Mouse (Mus musculus) midbrain, embryonic 10.5 days (tissue): ENCODE results near the gene Gphn. TPM values are rescaled to one million over a fixed set of nuclear protein-coding genes. Genes with fewer than 3 reads are reported as not detected.
"Not testable (repeated sequence)": the region's sequence is repeated elsewhere in the genome, so short reads cannot be mapped to it uniquely, and the experiment has no call there.

ENCODE experiments used
- DNase-seq: peaks from one replicate; pipeline ENCODE4 v3.0.0-alpha.2; 2017; ENCODE audit warnings: low spot score
- H3K27ac ChIP-seq: fragments of 300-500 bp; sonication (generic); replicated peaks from 2 replicates; pipeline ENCODE4 v1.5.1; 2016; ENCODE audit warnings: mild to moderate bottlenecking
- H3K27me3 ChIP-seq: fragments of 300-500 bp; sonication (generic); 2 replicates; pipeline ENCODE4 v1.6.1; 2016; ENCODE audit warnings: low read depth, mild to moderate bottlenecking; ENCODE audit not compliant: poor library complexity, severe bottlenecking
- H3K36me3 ChIP-seq: fragments of 300-500 bp; sonication (generic); 2 replicates; pipeline ENCODE4 v1.6.1; 2016; ENCODE audit warnings: mild to moderate bottlenecking, moderate library complexity
- H3K4me1 ChIP-seq: fragments of 300-500 bp; sonication (generic); 2 replicates; pipeline ENCODE4 v1.6.1; 2016
- H3K4me3 ChIP-seq: fragments of 300-500 bp; sonication (generic); 2 replicates; pipeline ENCODE4 v1.5.1; 2016; ENCODE audit warnings: mild to moderate bottlenecking, moderate library complexity
- H3K9me3 ChIP-seq: fragments of 300-500 bp; sonication (generic); replicated peaks from 2 replicates; pipeline ENCODE4 v1.6.1; 2016; ENCODE audit warnings: mild to moderate bottlenecking
- WGBS: fragments of 180-500 bp; shearing (Covaris S2); methylation state at CpG from one replicate; pipeline ENCODE4 v1.1.7; 2016; 5-methylcytosine and 5-hydroxymethylcytosine counted together
- polyA plus RNA-seq: library from polyadenylated mRNA; unstranded; fragments of >200 nt; fragmentation: Nextera tagmentation; extraction: Ambion mirVana; gene quantifications from 2 replicates; pipeline ENCODE4 v1.2.1, GENCODE M21; 2016

Gene Gphn
- polyA plus RNA-seq, 1 experiment from 2014 or later, result 14.3 TPM

DNA sequence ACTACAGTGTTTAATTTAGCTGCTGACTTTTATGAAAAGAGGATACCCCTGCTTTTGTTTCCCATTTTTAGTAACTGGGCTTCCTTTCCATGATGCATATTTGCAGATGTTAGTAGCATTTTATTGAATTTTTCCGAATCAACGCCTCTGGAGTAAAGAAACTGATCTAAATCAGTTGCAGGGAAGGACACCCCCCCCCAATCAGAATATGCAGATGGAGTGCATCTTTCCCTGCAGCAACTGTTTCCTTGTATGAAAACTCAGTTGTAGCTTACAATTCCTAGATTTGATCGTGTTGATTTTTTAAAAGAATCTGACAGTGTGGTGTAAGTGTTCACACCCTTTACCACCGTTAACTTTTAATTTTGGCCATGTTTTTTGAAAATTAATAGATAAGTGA, 2.0 kb downstream of the Gphn start:
- Histone ChIP-seq H3K9me3 (no peaks in the 10 kb centered on the region), H3K4me3 (peak overlapping the region; percentile 90), H3K4me1 (peaks cover 23% of the 10 kb centered on the region)

GRCm38 (mm10) chr12:78232560-78232959, 6.4 kb downstream of the Gphn start:
- H3K4me1 ChIP-seq, result peaks cover 14% of the 10 kb centered on the region
- DNase-seq, result no peak
- no peaks in the 10 kb centered on the region for H3K36me3 ChIP-seq
- no peaks in the 10 kb centered on the region for H3K9me3 ChIP-seq
- H3K27me3 ChIP-seq, result no peaks in the 10 kb centered on the region
- no peak overlapping the region for H3K27ac ChIP-seq
- no peak overlapping the region for H3K4me3 ChIP-seq

More for the DNA sequence above, 2.0 kb downstream of the Gphn start:
- no peak for DNase-seq
- Histone ChIP-seq H3K27ac (no peak overlapping the region), H3K27me3 (no peaks in the 10 kb centered on the region), H3K36me3 (no peaks in the 10 kb centered on the region)
- WGBS, result 44% methylated on average over 4 of the region's 4 CpGs

- Histone ChIP-seq H3K27me3 (no peaks in the 10 kb centered on the region), H3K4me3 (no peak overlapping the region), H3K36me3 (no peaks in the 10 kb centered on the region), H3K9me3 (no peaks in the 10 kb centered on the region), H3K4me1 (no peaks in the 10 kb centered on the region), H3K27ac (no peak overlapping the region)
- no peak for DNase-seq
- 76% methylated on average over 1 of the region's 1 CpGs for WGBS
These were observed 22.2 kb downstream of the Gphn start for GRCm38 (mm10) chr12:78248366-78248765.

DNA sequence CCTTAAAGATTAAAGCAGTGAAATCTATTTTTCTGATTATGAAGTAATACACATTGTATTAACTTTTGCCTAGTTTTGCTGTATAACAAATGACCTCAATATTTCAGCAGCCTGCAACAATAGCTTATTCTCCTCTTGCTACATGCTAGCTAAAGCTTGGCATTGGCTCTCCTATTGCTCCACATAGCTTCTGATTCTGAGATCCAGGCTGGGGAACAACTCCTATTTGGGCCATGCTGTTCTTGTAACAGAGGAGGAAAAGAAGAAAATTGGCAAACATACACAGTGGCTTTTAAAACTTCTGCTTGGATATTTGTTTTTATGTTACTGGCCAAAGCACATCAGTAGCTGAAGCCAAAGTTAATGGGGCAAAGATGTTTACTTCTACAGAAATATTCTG, 23.0 kb downstream of the Gphn start:
- H3K27ac ChIP-seq, result no peak overlapping the region
- DNase-seq, result no peak
- no peaks in the 10 kb centered on the region for H3K4me1 ChIP-seq
- H3K27me3 ChIP-seq, result no peaks in the 10 kb centered on the region
- H3K9me3 ChIP-seq, result no peaks in the 10 kb centered on the region
- H3K4me3 ChIP-seq, result no peak overlapping the region
- no peaks in the 10 kb centered on the region for H3K36me3 ChIP-seq

DNA sequence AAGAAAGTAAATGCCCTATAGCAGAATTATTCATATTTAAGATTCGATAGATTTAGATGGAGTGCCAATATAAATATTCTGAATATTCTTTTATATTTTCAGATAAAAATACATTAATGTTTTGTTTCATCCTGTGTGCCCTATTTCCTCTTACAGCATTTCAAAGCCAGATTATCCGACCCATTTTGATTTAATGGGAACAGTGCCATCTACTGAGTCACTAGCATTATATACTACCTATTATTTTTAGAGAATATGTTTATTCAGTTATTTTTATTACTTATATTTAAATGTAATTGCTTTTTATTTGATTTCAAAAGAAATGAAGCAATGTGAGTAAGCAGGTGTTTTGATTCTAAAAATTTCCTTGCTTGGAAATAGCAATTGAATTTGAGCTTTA, 51.2 kb downstream of the Gphn start:
- no peak overlapping the region for H3K27ac ChIP-seq
- WGBS, result 86% methylated on average over 2 of the region's 2 CpGs
- no peak for DNase-seq
- no peaks in the 10 kb centered on the region for H3K4me1 ChIP-seq
- H3K4me3 ChIP-seq, result no peak overlapping the region
- peaks cover 8% of the 10 kb centered on the region; the same call in 1 of the 2 replicates for H3K9me3 ChIP-seq
- H3K27me3 ChIP-seq, result no peaks in the 10 kb centered on the region
- H3K36me3 ChIP-seq, result no peaks in the 10 kb centered on the region

GRCm38 (mm10) chr12:78290384-78290783, 64.2 kb downstream of the Gphn start:
- 91% methylated on average over 1 of the region's 1 CpGs for WGBS
- no peak overlapping the region for H3K4me3 ChIP-seq
- H3K36me3 ChIP-seq, result no peaks in the 10 kb centered on the region
- no peaks in the 10 kb centered on the region for H3K9me3 ChIP-seq
- H3K4me1 ChIP-seq, result no peaks in the 10 kb centered on the region
- no peaks in the 10 kb centered on the region for H3K27me3 ChIP-seq
- no peak overlapping the region for H3K27ac ChIP-seq
- no peak for DNase-seq

GRCm38 (mm10) chr12:78298824-78299398, 72.7 kb downstream of the Gphn start:
- no peak for DNase-seq
- Histone ChIP-seq H3K4me3 (no peak overlapping the region), H3K27ac (no peak overlapping the region), H3K4me1 (no peaks in the 10 kb centered on the region), H3K9me3 (no peaks in the 10 kb centered on the region), H3K27me3 (no peaks in the 10 kb centered on the region), H3K36me3 (0 out of 2 replicates have a peak, but pooled peaks cover under 1% of the 10 kb centered on the region)
- WGBS, result 93% methylated on average over 1 of the region's 1 CpGs

GRCm38 (mm10) chr12:78315106-78315505, 88.9 kb downstream of the Gphn start:
- Histone ChIP-seq H3K4me3 (no peak overlapping the region), H3K27me3 (no peaks in the 10 kb centered on the region), H3K36me3 (0 out of 2 replicates have a peak, but pooled peaks cover 2% of the 10 kb centered on the region), H3K4me1 (no peaks in the 10 kb centered on the region), H3K27ac (no peak overlapping the region), H3K9me3 (no peaks in the 10 kb centered on the region)
- DNase-seq, result no peak

DNA sequence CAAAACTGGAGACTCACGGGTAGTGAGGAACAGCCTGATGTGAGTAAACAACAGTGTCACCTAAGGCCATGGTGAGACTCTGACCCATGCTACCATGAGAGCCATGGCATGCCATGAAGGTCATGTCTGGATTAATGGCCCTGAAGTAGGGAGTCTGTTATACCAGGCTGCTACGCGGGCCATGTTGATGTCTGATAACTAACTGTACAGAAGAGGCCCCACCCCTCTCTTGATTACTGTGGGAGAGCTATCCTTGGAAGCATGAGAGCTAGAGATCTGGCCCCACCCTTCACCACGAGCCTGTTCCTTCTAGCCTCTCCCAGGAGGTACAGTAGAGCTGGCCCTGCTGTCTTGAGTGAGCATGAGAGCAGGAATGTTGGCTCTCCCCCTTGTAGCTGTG, 101.8 kb downstream of the Gphn start:
- DNase-seq, result no peak
- H3K27me3 ChIP-seq, result no peaks in the 10 kb centered on the region
- no peak overlapping the region for H3K4me3 ChIP-seq
- WGBS, result 90% methylated on average over 4 of the region's 4 CpGs
- H3K9me3 ChIP-seq, result no peaks in the 10 kb centered on the region
- H3K27ac ChIP-seq, result no peak overlapping the region
- no peaks in the 10 kb centered on the region for H3K4me1 ChIP-seq
- H3K36me3 ChIP-seq, result no peaks in the 10 kb centered on the region

- peak; percentile 29 for DNase-seq
- Histone ChIP-seq H3K27me3 (no peaks in the 10 kb centered on the region), H3K4me3 (no peak overlapping the region), H3K27ac (no peak overlapping the region), H3K36me3 (no peaks in the 10 kb centered on the region), H3K9me3 (no peaks in the 10 kb centered on the region), H3K4me1 (no peaks in the 10 kb centered on the region)
- 72% methylated on average over 3 of the region's 3 CpGs for WGBS
These were observed 105.9 kb downstream of the Gphn start for GRCm38 (mm10) chr12:78332107-78332506.

- no peaks in the 10 kb centered on the region for H3K36me3 ChIP-seq
- WGBS, result 89% methylated on average over 2 of the region's 2 CpGs
- H3K4me1 ChIP-seq, result no peaks in the 10 kb centered on the region
- H3K9me3 ChIP-seq, result no peaks in the 10 kb centered on the region
- DNase-seq, result no peak
- no peak overlapping the region for H3K27ac ChIP-seq
- H3K4me3 ChIP-seq, result no peak overlapping the region
- H3K27me3 ChIP-seq, result no peaks in the 10 kb centered on the region
These were observed 130.3 kb downstream of the Gphn start for GRCm38 (mm10) chr12:78356472-78356871.

GRCm38 (mm10) chr12:78389267-78389666, 163.1 kb downstream of the Gphn start:
- Histone ChIP-seq H3K9me3 (no peaks in the 10 kb centered on the region), H3K4me3 (no peak overlapping the region), H3K36me3 (no peaks in the 10 kb centered on the region), H3K27ac (no peak overlapping the region), H3K27me3 (no peaks in the 10 kb centered on the region), H3K4me1 (no peaks in the 10 kb centered on the region)
- no peak for DNase-seq

- Histone ChIP-seq H3K27ac (no peak overlapping the region), H3K4me1 (no peaks in the 10 kb centered on the region), H3K27me3 (no peaks in the 10 kb centered on the region), H3K36me3 (no peaks in the 10 kb centered on the region), H3K9me3 (no peaks in the 10 kb centered on the region), H3K4me3 (no peak overlapping the region)
- no peak for DNase-seq
- WGBS, result 90% methylated on average over 1 of the region's 1 CpGs
These were observed 169.1 kb downstream of the Gphn start for GRCm38 (mm10) chr12:78395297-78395696.

DNA sequence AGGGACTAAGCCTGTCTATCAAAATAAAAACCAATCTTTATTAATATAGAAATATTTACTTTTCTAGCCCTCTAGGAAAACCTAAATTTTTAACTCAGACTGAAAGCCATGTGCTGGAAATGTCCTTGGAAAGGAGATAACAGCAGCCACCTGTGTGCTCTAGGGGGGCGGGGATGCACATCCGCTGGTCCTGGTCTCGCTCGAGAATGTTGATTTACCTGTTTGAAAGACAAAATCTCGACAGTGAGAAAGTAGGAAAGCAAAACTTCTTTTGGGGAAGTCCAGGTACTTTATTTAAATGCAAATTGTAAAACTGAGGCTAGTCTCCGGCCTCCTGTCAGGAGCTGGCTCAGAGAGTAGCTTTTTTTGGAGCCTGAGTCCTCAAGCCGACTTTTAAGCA, 181.3 kb downstream of the Gphn start:
- H3K4me3 ChIP-seq, H3K27ac ChIP-seq, H3K36me3 ChIP-seq, DNase-seq, H3K9me3 ChIP-seq, H3K4me1 ChIP-seq, H3K27me3 ChIP-seq: not testable (repeated sequence)
- 61% methylated on average over 7 of the region's 7 CpGs for WGBS
